In the genomic region with DNA sequence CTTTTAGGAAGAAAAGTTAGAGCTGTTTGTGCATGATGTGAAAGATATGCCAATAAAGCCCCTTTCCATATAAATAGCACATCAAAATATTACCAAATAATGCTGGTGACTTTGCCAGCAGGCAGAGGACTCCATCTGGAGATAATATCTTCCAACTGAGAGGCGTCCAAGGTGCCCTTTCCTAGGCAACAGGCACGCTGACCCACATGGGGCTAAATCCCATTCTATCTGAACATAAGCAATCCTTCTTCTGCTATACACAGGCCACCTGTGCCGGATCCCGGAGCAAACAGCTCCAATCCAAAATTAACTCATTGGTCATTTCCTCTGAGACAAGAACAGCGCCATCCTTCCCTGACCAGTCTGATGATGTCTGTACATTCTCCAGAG, we compare ENCODE assay signal across 11 mouse cellular contexts.
DNase-seq lines count a peak whose midpoint lies in the region; ATAC-seq and TF ChIP-seq lines count a peak whose summit lies in the region.
"Had no signal": no experiment of that assay in that cellular context is flagged by ENCODE, and none has a peak within 500 bp of the region (broad histone marks: within the 10 kb centered on the region; RNA-seq: fewer than 3 reads in every experiment).

No protein-coding gene starts in this region.

- peak; percentile 58 for ATAC-seq in hindbrain, embryonic 13.5 days (ENCODE audit: low FRiP score)
- ATAC-seq in midbrain, embryonic 16.5 days = peak; percentile 50; the same call in 1 of the 2 replicates

- 75% methylated on average over 5 of the region's 5 CpGs for WGBS in embryonic facial prominence, embryonic 10.5 days
- 30% methylated on average over 5 of the region's 5 CpGs for WGBS in hindbrain, embryonic 13.5 days
- 41% methylated on average over 5 of the region's 5 CpGs for WGBS in midbrain, embryonic 16.5 days

- DNase-seq in layer of hippocampus, adult 2 months (ENCODE audit: low spot score in 2 of 2) = peak in 1 of 2 experiments; percentile 17
- no peak for DNase-seq in layer of hippocampus, adult 9-11 months
- DNase-seq in embryonic facial prominence, embryonic 10.5 days (ENCODE audit: low spot score) = no peak
- DNase-seq in ovary, adult 18-20 months (ENCODE audit: low spot score) = no peak
- DNase-seq in left cerebral cortex, adult 8-10 months (ENCODE audit: low spot score in 2 of 2) = no peak
- no peak for DNase-seq in frontal cortex, postnatal 10 days (ENCODE audit: low spot score in 2 of 2)
- DNase-seq: kidney, adult 9 months; thymus, postnatal 36 days had no signal

- no peaks in the 10 kb centered on the region for H3K36me3 ChIP-seq in embryonic facial prominence, embryonic 10.5 days (replicated peaks)
- H3K36me3 ChIP-seq in hindbrain, embryonic 13.5 days = no peaks in the 10 kb centered on the region
- no peaks in the 10 kb centered on the region for H3K36me3 ChIP-seq in midbrain, embryonic 16.5 days (ENCODE audit: control insufficient read depth, insufficient read depth, low read length)

- H3K9me3 ChIP-seq in embryonic facial prominence, embryonic 10.5 days = no peaks in the 10 kb centered on the region
- H3K9me3 ChIP-seq in hindbrain, embryonic 13.5 days = no peaks in the 10 kb centered on the region
- H3K9me3 ChIP-seq in midbrain, embryonic 16.5 days (replicated peaks; ENCODE audit: control insufficient read depth, low read length, poor library complexity, severe bottlenecking) = no peaks in the 10 kb centered on the region

- H3K27me3 ChIP-seq in embryonic facial prominence, embryonic 10.5 days (replicated peaks; ENCODE audit: low read depth, poor library complexity, severe bottlenecking) = no peaks in the 10 kb centered on the region
- H3K27me3 ChIP-seq in hindbrain, embryonic 13.5 days = no peaks in the 10 kb centered on the region
- no peaks in the 10 kb centered on the region for H3K27me3 ChIP-seq in midbrain, embryonic 16.5 days (ENCODE audit: control insufficient read depth, insufficient read depth, low read depth, low read length)
- H3K27me3 ChIP-seq: CH12.LX had no signal

- peaks cover 29% of the 10 kb centered on the region for H3K4me1 ChIP-seq in embryonic facial prominence, embryonic 10.5 days
- peaks cover 34% of the 10 kb centered on the region for H3K4me1 ChIP-seq in hindbrain, embryonic 13.5 days (replicated peaks)
- H3K4me1 ChIP-seq in midbrain, embryonic 16.5 days (ENCODE audit: control insufficient read depth, insufficient read depth, low read length) = peaks cover 14% of the 10 kb centered on the region

- H3K4me3 ChIP-seq in layer of hippocampus, adult 2 months = no peak overlapping the region
- H3K4me3 ChIP-seq in embryonic facial prominence, embryonic 10.5 days = no peak overlapping the region
- no peak overlapping the region for H3K4me3 ChIP-seq in hindbrain, embryonic 13.5 days
- H3K4me3 ChIP-seq in midbrain, embryonic 16.5 days (ENCODE audit: low read depth, low read length) = no peak overlapping the region

- TF ChIP-seq CTCF in layer of hippocampus, adult 2 months (conservative IDR thresholded peaks at IDR 0.05) = no peak

- H3K4me2 ChIP-seq in hindbrain, embryonic 13.5 days = peak overlapping the region; percentile 25; the same call in 1 of the 2 replicates
- no peak overlapping the region for H3K4me2 ChIP-seq in midbrain, embryonic 16.5 days (ENCODE audit: low read length)

- peak overlapping the region; percentile 77 for H3K27ac ChIP-seq in layer of hippocampus, adult 2 months
- H3K27ac ChIP-seq in embryonic facial prominence, embryonic 10.5 days (replicated peaks) = peak overlapping the region; percentile 78
- peak overlapping the region; percentile 86 for H3K27ac ChIP-seq in hindbrain, embryonic 13.5 days
- peak overlapping the region; percentile 28 for H3K27ac ChIP-seq in midbrain, embryonic 16.5 days (ENCODE audit: low read length)

- no peak overlapping the region for H3K9ac ChIP-seq in hindbrain, embryonic 13.5 days
- H3K9ac ChIP-seq in midbrain, embryonic 16.5 days (ENCODE audit: low read depth, low read length) = no peak overlapping the region

Comparison
In these comparisons a context has a peak if more than half of its experiments do, and no peak if none do; other contexts are left out.
1. H3K27ac ChIP-seq: peak in every context shown above with its lines; median percentile 86 in hindbrain, embryonic 13.5 days; 78 in embryonic facial prominence, embryonic 10.5 days; 77 in layer of hippocampus, adult 2 months; 28 in midbrain, embryonic 16.5 days.